Mouse (Mus musculus) bone marrow, adult 2 months (tissue): ENCODE data around the gene Tmem198. TPM values are rescaled to one million over a fixed set of nuclear protein-coding genes. Genes with fewer than 3 reads are reported as not detected.
A peak's percentile ranks its signal among the peaks of the same experiment; 100 is the strongest.

ENCODE experiments used
- H3K27ac ChIP-seq: fragments of 200-500 bp; 2 replicates; pipeline ENCODE4 v1.5.1; 2012; ENCODE audit warnings: low read depth, mild to moderate bottlenecking, control low read depth, inconsistent platforms, low read length; ENCODE audit not compliant: control insufficient read depth, poor library complexity, insufficient read depth
- H3K4me1 ChIP-seq: fragments of 200-500 bp; 2 replicates; pipeline ENCODE4 v1.6.1; 2011; ENCODE audit warnings: low read length; ENCODE audit not compliant: control insufficient read depth, insufficient read depth
- H3K4me3 ChIP-seq: fragments of 200-500 bp; replicated peaks from 2 replicates; pipeline ENCODE3; 2011; ENCODE audit warnings: mild to moderate bottlenecking, low read depth, low read length, control low read depth; ENCODE audit not compliant: control insufficient read depth
- CTCF ChIP-seq: fragments of 200-500 bp; IDR thresholded peaks from 2 replicates; pipeline ENCODE4 v1.5.1; 2011; ENCODE audit warnings: low read length, control low read depth; ENCODE audit not compliant: control insufficient read depth, insufficient read depth
- POLR2A ChIP-seq: fragments of 200-500 bp; IDR thresholded peaks from 2 replicates; pipeline ENCODE4 v1.6.1; 2011; ENCODE audit warnings: low read depth, mild to moderate bottlenecking, control low read depth, low read length, borderline replicate concordance; ENCODE audit not compliant: control insufficient read depth
- WGBS: fragments of 180-500 bp; shearing (Covaris S2); methylation state at CpG from one replicate; pipeline ENCODE4 v1.1.7; 2018; 5-methylcytosine and 5-hydroxymethylcytosine counted together
- polyA plus RNA-seq: library from polyadenylated mRNA; stranded (reverse); fragments of >200 nt; gene quantifications from 2 replicates; pipeline ENCODE4 v1.2.4, GENCODE M21; 2011; ENCODE audit warnings: low replicate concordance; ENCODE audit not compliant: missing spikeins, insufficient read depth, insufficient read length

The Tmem198 gene
- polyA plus RNA-seq, 1 experiment, result not detected

DNA sequence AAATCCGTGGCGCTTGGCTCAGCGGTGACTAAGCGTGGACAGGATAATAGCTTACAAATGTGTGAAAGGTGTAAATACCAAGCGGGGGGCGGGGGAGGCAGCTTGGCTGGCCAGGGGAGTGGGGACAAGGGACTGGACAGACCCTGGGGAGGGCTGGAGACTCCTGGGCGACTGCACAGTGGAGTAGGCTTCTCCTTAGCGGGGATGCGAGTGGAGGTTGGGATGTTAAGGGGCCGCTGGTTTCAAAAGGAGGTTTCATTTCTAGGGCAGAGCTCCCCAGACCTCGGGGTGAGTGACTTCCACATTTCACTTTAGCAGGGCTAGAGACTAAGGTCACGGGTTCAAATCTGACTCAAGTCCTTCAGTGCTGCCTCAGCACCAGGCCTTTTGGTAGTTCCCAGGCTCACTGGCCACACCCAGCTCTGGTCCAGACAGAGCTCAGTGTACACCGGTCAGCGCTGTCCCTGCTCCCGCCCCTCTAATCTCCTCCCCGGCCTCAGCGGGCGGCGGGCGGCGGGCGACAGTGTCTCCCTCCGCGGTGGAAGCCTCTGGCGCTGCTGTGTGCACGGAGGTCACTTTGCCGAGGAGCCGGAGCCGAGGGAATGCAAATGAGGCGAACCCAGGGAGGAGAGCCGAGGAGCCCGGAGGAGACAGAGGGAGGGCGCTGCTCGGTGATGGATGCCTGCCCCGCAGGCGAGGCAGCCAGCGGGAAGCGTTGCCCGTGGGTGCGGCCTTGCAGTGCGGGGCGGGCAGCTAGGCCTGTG lies 21.1 kb upstream of the Tmem198 start:
- H3K4me3 ChIP-seq, result no peak overlapping the region
- 7% methylated on average over 42 of the region's 42 CpGs for WGBS
- no peak overlapping the region; the same call in 1 of the 2 replicates for H3K27ac ChIP-seq
- TF ChIP-seq CTCF (no peak), POLR2A (no peak)
- no peaks in the 10 kb centered on the region; the same call in 1 of the 2 replicates for H3K4me1 ChIP-seq

DNA sequence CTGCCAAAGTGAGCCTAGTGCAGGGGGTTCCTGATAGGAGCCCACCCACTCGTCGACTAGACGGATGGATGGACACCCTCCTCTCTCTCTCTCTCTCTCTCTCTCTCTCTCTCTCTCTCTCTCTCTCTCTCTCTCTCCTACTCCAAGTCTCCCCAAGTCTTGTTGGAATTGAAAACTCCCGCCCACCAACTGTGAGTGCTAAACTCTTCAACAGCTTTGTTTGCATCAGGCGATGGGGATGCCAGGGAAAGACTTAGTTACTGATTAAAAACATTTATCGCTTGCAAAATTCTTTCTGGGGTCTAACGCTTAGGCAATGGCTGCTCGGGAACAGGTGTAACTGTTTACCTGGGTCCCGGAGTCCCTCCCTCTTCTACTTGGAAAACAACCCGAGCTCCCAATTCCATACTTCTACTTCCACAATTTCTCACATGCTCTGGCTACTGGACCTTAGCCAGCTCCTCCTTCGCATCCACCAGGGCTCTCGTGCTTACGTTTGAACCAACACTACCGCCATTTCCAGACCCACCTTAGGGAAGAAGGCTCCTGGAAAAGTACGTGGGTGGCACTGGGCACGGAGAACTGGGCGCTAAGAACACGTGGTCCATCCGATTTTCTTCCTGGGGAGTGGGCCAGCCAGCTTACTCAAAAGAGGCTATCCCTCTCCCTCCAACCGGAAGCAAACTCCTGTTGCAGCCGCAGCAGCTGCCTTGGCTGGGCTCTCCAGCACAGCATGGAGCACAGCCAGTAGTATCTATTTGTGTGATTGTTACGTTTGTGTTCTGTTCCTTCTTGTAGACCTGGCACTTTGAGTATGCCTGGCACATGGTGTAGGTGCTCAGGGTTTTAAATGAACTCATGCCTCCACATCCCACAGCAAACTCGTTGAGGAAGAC lies 20.3 kb upstream of the Tmem198 start:
- WGBS, result 21% methylated on average over 23 of the region's 23 CpGs
- H3K27ac ChIP-seq, result no peak overlapping the region
- no peak overlapping the region for H3K4me3 ChIP-seq
- no peaks in the 10 kb centered on the region; the same call in 1 of the 2 replicates for H3K4me1 ChIP-seq
- TF ChIP-seq CTCF (no peak), POLR2A (no peak)

DNA sequence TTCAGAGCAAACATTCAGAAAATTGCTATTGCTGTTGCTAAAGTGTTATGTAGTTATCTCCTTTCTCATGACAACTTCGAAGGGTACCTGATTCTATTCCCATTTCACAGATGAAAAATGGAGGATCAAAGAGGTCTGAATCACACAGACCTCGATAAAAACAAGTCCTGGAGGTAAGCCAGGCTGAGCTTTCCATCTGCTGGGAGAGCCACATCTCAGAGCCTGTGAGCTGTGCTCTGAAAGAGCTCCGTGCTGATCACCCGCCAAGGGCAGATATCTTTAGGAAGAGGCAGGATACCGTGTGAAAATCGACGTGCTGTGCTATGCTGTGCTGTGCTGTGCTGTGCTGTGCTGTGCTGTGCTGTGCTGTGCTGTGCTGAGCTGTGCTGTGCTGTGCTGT lies 19.0 kb upstream of the Tmem198 start:
- Histone ChIP-seq H3K27ac (no peak overlapping the region), H3K4me3 (no peak overlapping the region), H3K4me1 (no peaks in the 10 kb centered on the region; the same call in 1 of the 2 replicates)
- TF ChIP-seq POLR2A (no peak), CTCF (no peak)
- WGBS, result 63% methylated on average over 7 of the region's 7 CpGs

DNA sequence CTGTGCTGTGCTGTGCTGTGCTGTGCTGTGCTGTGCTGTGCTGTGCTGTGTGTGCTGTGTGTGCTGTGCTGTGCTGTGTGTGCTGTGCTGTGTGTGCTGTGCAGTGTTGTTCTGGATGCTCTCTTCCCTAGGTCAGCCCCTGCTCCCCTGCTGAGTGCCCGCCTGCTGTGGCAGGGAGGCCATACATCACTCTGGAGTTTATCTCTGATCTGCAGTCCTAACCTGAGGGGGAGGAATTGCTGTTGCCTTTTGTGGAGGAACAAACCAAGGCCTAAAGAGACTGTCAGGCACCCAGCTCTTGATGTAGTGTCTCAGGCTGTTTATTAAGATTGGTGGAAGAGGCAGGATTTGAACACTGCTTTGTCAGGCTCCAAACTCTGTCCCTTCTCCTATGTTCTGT lies 16.7 kb upstream of the Tmem198 start:
- TF ChIP-seq POLR2A (no peak), CTCF (no peak)
- Histone ChIP-seq H3K4me1 (no peaks in the 10 kb centered on the region; the same call in 1 of the 2 replicates), H3K27ac (no peak overlapping the region), H3K4me3 (no peak overlapping the region)
- 41% methylated on average over 1 of the region's 1 CpGs for WGBS

DNA sequence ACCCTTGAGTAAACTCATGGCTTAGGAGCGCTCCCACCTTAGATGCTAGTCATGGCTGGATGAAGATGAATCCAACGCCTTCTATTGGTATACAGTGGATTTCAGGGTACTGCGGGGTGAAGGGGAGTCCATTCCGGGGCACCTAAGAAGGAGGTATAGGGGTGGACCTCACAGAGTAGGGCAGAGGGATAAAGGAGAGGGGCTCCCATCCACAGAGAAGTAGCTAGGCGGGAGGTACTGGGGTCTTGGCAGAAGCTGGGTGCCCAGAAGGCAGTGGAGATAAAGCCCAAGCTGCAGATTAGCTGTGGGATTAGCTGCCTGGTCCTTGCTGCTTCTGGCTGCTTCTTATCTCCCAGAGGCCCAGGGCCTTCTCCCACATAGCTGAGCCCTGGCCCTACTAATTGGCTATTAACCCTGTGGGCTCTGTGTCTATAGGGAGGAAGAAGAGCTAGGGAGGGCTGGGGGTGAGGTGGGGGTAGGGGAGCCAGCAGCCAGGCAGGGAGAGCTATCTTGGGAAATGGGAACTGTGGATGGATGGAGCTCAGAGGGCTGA lies 15.6 kb upstream of the Tmem198 start:
- TF ChIP-seq POLR2A, result no peak
- TF ChIP-seq CTCF, result no peak
- H3K4me3 ChIP-seq, result no peak overlapping the region
- H3K27ac ChIP-seq, result no peak overlapping the region
- WGBS, result 81% methylated on average over 5 of the region's 5 CpGs
- no peaks in the 10 kb centered on the region; the same call in 1 of the 2 replicates for H3K4me1 ChIP-seq

DNA sequence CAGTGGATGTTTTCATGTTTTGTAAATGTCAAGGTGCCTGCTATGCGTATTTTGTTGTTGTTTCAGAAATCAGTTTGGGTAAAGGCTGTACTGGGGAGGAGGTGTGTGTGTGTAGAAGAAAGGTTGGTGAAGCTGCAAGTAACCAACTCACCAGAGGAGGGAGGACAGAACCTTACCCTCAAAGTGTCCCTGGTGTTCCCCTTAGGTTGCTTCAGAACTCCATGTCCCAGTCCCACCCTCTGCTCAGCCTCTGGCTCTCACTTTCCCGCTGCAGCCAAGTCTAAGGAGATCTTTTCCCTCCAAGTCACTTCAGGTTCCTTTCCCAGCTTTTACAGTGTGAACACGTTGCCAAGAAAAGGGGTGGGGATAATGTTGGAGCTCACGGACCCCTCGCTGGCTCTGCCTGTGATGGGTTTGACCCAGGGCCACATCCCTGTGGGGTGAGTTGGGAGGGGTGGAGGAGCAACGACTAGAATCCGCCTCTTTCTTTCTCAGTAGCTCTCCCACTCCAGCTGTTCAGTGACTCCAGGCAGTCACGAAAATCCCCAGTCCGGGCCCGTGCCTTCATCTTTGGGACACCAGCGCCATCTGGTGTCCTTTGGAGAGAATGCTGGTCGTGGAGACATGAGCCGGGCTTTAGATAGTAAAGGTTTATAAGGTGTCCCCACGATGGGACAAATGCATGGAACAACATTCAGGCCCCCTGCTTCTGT lies 12.0 kb upstream of the Tmem198 start:
- TF ChIP-seq CTCF (peak; percentile 71), POLR2A (no peak)
- 8% methylated on average over 14 of the region's 14 CpGs for WGBS
- no peak overlapping the region for H3K27ac ChIP-seq

DNA sequence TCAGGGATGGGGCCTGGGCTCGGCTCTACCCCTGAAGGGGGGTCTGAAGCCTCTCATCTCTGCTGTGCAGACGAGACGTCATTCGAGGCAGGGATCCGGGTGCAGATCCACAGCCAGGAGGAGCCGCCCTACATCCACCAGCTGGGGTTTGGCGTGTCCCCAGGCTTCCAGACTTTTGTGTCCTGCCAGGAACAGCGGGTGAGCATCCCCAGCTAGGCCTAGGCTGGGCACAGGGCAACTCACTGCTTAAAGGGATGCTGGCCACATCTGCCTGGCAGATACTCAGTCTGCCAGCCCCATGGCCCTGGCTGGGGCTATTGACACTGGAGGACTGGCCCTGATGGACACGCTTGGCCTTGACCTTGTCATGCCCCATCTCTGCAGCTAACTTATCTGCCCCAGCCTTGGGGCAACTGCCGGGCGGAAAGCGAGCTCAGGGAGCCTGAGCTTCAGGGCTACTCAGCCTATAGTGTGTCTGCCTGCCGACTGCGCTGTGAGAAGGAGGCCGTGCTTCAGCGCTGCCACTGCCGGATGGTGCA lies 10.0 kb upstream of the Tmem198 start:
- H3K27ac ChIP-seq, result no peak overlapping the region
- TF ChIP-seq CTCF (no peak), POLR2A (no peak)
- no peaks in the 10 kb centered on the region for H3K4me1 ChIP-seq
- WGBS, result 79% methylated on average over 17 of the region's 17 CpGs
- H3K4me3 ChIP-seq, result no peak overlapping the region

More for the DNA sequence above, 12.0 kb upstream of the Tmem198 start:
- Histone ChIP-seq H3K4me1 (no peaks in the 10 kb centered on the region), H3K4me3 (no peak overlapping the region)
